Mouse (Mus musculus) olfactory bulb, adult 2 months (tissue): ENCODE measurements around the gene Cradd. TPM values are rescaled to one million over a fixed set of nuclear protein-coding genes. Genes with fewer than 3 reads are reported as not detected.

Experiments
- H3K27ac ChIP-seq: fragments of 200-500 bp; 2 replicates; pipeline ENCODE4 v1.5.1; 2012; ENCODE audit warnings: low read depth, low read length; ENCODE audit not compliant: insufficient read depth
- H3K4me1 ChIP-seq: fragments of 200-500 bp; 2 replicates; pipeline ENCODE4 v1.6.1; 2012; ENCODE audit warnings: low read length; ENCODE audit not compliant: control insufficient read depth, insufficient read depth
- H3K4me3 ChIP-seq: fragments of 200-500 bp; 2 replicates; pipeline ENCODE4 v1.5.1; 2012; ENCODE audit warnings: mild to moderate bottlenecking, low read depth, low read length, moderate library complexity; ENCODE audit not compliant: insufficient read depth
- CTCF ChIP-seq: fragments of 200-500 bp; IDR thresholded peaks from 2 replicates; pipeline ENCODE4 v1.5.1; 2012; ENCODE audit warnings: low read depth, mild to moderate bottlenecking, low read length, moderate library complexity; ENCODE audit not compliant: insufficient read depth
- POLR2A ChIP-seq: fragments of 200-500 bp; IDR thresholded peaks from 2 replicates; pipeline ENCODE4 v1.6.1; 2012; ENCODE audit warnings: mild to moderate bottlenecking, low read depth, low read length, moderate library complexity; ENCODE audit not compliant: insufficient read depth
- WGBS: fragments of 180-500 bp; shearing (Covaris S2); methylation state at CpG from one replicate; pipeline ENCODE4 v1.1.7; 2018; 5-methylcytosine and 5-hydroxymethylcytosine counted together
- polyA plus RNA-seq: library from polyadenylated mRNA; stranded (reverse); fragments of >200 nt; gene quantifications from 2 replicates; pipeline ENCODE4 v1.2.4, GENCODE M21; 2012; ENCODE audit warnings: low replicate concordance; ENCODE audit not compliant: missing spikeins, insufficient read depth, insufficient read length

Cradd gene
- polyA plus RNA-seq, 1 experiment: not detected

DNA sequence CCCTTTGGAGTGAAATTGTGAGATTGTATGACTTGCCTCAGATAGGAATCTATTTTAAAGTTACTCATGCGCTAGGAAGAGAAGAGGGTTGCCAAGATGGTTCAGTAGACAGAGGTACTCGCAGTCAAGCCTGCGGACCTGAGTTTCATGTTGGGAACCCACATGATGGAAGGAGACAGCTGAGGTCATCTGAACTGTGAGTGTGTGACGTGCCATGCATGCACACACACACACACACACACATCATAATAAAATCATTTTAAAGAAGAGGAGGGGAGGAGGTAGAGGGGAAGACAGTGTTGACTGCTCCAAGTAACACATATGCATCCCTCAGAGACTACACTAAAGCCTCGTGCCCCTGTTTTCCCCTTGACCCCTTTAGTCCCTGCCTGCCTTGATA is 36.1 kb upstream of the Cradd start:
- 94% methylated on average over 5 of the region's 5 CpGs for WGBS
- Histone ChIP-seq H3K27ac (no peak overlapping the region), H3K4me3 (no peak overlapping the region), H3K4me1 (no peaks in the 10 kb centered on the region)
- TF ChIP-seq POLR2A: no peak
- no peak for TF ChIP-seq CTCF

DNA sequence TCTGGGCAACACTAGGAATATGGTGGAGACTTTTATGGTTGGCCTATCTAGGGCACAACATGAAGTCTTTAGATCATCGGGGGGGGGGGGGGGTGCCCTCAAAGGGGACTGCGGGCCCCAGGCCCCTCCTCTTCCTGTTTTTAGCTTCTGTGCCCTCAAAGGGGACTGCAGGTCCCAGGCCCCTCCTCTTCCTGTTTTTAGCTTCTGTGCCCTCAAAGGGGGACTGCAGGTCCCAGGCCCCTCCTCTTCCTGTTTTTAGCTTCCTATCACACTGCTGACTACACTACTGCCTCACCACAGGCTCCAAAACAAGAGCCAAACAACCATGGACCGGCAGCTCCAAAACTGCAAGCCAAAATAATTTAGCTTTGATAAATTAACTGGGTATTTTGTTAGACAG is 33.8 kb upstream of the Cradd start:
- Histone ChIP-seq H3K4me1 (no peaks in the 10 kb centered on the region), H3K27ac (no peak overlapping the region), H3K4me3 (no peak overlapping the region)
- TF ChIP-seq CTCF (no peak), POLR2A (no peak)
- 86% methylated on average over 3 of the region's 3 CpGs for WGBS

DNA sequence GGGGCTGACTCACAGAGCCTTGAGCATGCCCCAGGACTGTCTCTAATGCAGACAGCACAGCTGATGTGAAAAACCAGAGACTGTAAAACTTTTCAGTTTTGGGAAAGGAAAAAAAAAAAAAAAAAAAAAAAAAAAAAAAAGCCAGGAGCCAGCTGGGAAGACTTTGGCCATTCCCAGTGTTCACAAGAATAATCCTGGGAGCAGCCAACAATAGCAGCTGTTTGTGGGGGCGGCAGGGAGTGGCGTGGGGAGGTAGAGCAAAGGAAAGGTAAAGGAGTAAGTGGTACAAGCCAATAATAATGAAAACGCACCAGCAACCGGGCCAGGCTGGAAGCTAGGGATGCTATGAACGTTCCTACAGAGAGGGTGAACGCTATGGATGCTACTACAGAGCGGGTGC is 32.8 kb upstream of the Cradd start:
- Histone ChIP-seq H3K4me3 (no peak overlapping the region), H3K4me1 (no peaks in the 10 kb centered on the region), H3K27ac (no peak overlapping the region)
- TF ChIP-seq CTCF (no peak), POLR2A (no peak)
- 70% methylated on average over 7 of the region's 7 CpGs for WGBS

- TF ChIP-seq CTCF: no peak
- no peak for TF ChIP-seq POLR2A
- 62% methylated on average over 6 of the region's 6 CpGs for WGBS
- H3K27ac ChIP-seq: no peak overlapping the region
Observed at GRCm38 (mm10) chr10:95355678-95356268, 31.8 kb upstream of the Cradd start.

GRCm38 (mm10) chr10:95354673-95355072 is 30.7 kb upstream of the Cradd start:
- TF ChIP-seq POLR2A (no peak), CTCF (no peak)
- Histone ChIP-seq H3K27ac (no peak overlapping the region), H3K4me3 (no peak overlapping the region), H3K4me1 (no peaks in the 10 kb centered on the region)

More at GRCm38 (mm10) chr10:95355678-95356268, 31.8 kb upstream of the Cradd start:
- H3K4me3 ChIP-seq: no peak overlapping the region
- no peaks in the 10 kb centered on the region for H3K4me1 ChIP-seq

DNA sequence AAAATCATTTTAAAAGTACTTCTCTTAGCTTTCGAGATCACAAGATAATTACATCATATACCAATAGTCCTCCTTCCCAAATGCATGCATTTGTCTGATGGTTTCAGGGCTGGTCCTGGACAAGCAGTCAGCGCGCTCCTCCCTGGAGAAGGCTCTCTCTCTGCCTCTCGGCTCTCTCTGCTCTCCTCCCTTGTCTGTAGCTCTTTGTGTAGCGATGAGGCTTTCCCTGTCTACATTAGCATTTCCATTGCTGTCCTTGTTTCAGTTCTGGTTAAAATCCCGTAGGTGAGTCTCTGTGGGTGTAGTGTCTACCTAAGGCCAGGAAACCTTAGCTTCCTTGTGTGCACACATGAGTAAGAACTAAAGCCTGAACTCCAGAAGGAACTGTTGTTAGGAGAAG is 30.1 kb upstream of the Cradd start:
- H3K4me1 ChIP-seq: no peaks in the 10 kb centered on the region
- TF ChIP-seq CTCF: no peak
- no peak for TF ChIP-seq POLR2A
- no peak overlapping the region for H3K4me3 ChIP-seq
- no peak overlapping the region for H3K27ac ChIP-seq
- 81% methylated on average over 6 of the region's 6 CpGs for WGBS

GRCm38 (mm10) chr10:95348457-95348856 is 24.5 kb upstream of the Cradd start:
- TF ChIP-seq CTCF: no peak
- no peak for TF ChIP-seq POLR2A
- no peak overlapping the region for H3K27ac ChIP-seq
- H3K4me3 ChIP-seq: no peak overlapping the region
- WGBS: 88% methylated on average over 3 of the region's 3 CpGs
- H3K4me1 ChIP-seq: no peaks in the 10 kb centered on the region

DNA sequence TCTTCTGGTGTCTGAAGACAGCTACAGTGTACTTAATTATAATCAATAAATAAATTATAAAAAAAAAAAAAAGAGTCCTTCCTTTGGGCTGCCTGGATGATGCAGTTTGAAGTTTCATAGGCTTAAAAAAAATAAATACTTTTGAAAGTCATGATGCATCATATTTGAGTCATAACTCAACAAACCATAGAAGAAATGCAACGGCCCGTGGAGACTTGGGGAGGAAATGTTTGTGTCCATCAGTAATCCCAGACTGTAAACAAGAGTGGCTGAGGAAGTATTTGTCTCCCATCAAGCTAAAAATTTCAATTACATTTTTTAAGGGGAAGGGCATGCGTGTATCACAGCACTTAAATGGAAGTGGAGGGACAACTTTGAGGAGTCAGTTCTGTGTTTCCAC is 23.8 kb upstream of the Cradd start:
- no peak overlapping the region for H3K4me3 ChIP-seq
- H3K4me1 ChIP-seq: no peaks in the 10 kb centered on the region
- WGBS: 95% methylated on average over 3 of the region's 3 CpGs
- no peak for TF ChIP-seq CTCF
- no peak overlapping the region for H3K27ac ChIP-seq

GRCm38 (mm10) chr10:95342833-95343590 is 19.1 kb upstream of the Cradd start:
- no peak overlapping the region for H3K4me3 ChIP-seq

More at GRCm38 (mm10) chr10:95342833-95343590, 19.1 kb upstream of the Cradd start:
- Histone ChIP-seq H3K27ac (no peak overlapping the region), H3K4me1 (no peaks in the 10 kb centered on the region)
- TF ChIP-seq CTCF (no peak), POLR2A (no peak)
- WGBS: 88% methylated on average over 10 of the region's 10 CpGs
